Mouse (Mus musculus) thymus, postnatal 14 days (tissue): ENCODE data around the gene Minos1.

ENCODE experiments used
- DNase-seq: peaks from one replicate; pipeline ENCODE4 v3.0.0; 2021

Gene Minos1

DNA sequence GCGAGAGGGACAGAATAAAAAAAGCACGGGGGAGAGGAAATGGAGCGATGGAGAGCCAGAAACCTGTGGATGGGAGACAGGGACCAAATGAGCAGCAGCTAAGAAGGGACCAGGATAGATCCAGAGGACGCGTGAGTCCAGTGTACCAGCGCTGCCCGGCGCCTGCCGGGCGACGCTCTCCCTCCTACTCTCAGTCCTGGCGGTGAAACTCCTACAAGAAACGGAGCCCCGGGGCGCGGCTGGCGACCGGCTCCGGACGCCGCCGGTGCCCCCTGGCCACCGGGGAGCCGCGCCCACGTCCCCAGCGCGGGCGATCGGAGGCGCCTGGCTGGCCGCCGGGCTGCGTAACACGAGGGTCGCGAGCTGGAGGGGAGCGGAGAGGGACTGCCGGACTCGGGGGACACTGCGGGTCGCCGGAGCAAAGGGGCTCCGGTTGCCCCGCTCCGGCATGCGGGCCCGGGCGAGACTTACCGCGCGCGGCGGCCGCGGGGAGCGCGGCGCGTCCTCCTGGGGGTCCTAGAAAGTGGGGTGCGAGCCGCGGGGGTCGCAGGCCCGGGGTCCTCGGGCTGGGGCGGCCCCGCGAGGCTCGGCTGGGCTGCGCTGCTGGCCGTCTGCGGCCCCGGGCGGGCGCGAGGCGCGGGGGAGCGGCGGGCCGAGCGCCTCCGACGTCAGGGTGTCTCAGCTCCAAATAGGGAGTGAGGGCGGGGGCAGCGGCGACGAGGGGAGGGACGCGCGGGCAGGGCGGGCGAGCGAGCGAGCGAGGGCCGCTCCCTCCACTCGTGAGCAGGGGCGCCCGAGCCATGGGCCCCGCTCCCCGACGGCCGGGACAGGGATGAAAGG is 38.3 kb downstream of the Minos1 start, which contains the start of gene Nbl1:
Gene Nbl1, minus strand, starts transcription at position 638 of the 840 bp plus-strand sequence.
- DNase-seq = no peak

DNA sequence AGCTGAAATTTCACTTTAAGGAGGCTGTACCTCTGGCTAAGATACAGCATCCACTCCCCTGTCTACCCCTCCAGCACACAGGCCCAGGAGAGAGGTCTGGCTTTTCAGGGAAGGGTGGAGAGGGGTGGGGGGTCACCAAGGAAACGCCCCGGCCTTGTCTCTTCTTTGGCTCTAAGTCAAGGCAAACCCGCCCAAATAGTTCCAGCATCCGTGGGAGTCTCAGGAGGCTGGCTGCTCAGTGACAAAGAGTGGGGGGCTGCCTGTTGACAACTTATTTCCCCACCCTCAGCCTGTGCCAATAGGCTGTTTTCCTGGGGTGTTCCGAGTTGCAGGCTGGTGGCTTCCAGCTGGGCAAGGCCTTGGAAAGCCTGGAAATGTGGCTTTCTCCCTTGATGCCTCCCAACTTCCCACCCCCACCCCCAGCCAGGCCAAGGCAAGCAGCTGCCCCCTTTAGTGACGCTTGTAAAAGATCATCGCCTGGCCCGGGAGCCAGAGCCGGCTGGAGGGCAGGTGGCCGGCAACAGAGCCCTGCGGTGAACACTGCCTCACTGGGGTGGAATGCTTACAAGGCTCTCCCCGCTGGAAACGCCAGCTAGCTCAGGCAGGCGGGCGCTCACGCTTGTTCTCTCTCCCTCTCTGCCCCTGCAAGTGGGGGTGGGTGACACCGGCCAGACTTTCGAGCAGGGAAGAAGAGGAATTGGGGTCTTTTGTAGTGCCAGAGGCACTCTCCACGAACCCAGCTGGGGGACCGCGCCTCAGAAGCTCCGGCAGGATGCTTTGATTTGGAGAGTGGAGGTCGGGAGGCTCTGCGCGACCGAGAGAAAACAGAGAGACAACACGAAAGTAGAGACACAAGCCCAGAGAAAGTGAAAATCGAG is 39.2 kb downstream of the Minos1 start:
- no peak for DNase-seq

DNA sequence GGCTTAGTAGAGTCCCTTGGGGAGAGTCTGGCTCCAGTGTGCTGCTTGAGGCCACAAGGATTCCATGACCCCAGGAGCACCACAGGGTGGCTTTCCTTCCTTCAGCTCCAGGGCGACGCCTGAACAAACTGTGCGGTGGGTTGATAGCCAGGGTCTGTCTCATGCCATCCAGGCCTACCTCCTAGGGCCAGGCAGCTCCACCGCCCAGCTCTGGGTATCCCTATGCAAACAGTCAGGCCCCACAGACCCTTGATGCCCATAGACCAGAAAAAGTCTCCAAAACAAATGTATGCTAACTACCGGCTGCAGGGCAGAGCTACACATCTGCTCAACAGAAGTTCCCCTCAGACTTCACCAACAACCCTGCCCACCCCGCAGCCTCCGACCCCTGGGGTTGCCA is 39.8 kb downstream of the Minos1 start:
- DNase-seq = no peak

DNA sequence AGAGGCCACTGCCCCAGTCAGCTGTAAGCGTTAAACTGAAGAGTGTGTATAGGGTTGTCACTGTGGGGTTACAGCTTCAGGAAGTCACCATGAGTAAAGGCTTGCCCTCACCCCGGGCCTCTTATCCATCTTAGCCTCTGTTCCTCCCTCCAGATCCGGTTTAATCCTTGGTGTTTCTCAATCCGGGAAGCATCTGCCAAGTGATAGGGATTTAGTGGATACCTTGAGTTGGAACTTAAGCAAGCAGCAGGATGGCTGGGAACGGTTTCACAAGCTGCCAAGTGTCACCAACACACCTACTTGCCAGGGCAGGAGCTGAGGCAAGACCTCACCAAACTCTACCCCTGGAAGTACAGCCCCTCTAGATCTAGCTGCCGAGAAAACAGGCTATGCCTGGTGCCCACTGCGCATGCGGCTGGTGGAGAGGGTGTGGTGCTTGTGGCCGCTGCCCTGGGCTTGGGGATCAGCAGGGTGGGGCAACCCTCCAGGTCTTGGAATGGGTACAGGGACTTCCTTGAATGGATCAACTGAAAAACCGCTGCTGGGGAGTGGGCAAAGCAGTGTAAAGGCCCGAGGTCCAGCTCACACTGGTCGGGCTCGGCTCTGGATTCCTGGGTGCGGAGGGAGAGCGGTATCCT is 40.5 kb downstream of the Minos1 start:
- no peak for DNase-seq

- DNase-seq = no peak
Observed at GRCm38 (mm10) chr4:139088982-139089671, 41.8 kb downstream of the Minos1 start.

DNA sequence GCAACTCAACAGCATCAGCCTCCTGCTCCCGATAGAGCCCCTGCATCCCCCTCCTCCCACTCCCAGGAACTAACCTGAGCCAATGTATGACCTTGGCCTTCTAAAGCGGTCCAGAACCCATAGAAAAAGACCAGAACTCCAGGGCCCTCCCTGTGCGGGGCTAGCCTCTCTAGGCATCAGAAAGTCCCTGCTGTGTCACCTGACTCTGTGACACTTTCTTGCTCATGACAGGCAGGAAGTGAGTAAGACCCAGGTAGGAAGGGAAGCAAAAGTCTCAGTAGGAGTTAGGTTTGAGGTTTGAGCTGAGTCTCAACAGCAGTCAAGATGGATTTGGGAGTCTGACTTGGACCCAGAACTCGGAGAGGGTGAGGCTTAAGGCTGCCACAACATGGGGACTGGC is 43.9 kb downstream of the Minos1 start:
- DNase-seq = no peak

- DNase-seq = peak; percentile 84
Observed at GRCm38 (mm10) chr4:139086037-139086436, 44.9 kb downstream of the Minos1 start.

DNA sequence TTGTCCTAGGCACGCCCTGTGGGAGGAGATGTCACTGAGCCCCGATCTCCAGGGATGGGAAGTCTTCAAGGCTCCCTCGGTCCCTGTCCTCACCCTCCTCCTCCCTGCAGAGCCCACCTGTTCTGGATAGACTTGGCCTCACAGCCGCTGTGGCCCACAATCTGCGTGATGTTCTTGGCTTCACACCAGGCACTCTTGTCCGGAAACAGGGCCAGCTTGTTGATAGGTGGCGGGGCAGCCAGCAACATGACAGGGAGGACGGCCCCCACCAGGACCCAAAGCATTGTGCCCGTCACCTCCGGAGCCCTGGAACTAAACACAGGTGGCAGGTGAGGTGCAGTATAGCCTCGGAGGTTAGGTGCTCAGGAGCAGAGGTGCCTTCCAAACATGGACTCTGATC is 45.6 kb downstream of the Minos1 start:
- DNase-seq = no peak

- no peak for DNase-seq
Observed at GRCm38 (mm10) chr4:139082790-139083564, 47.9 kb downstream of the Minos1 start.

- no peak for DNase-seq
Observed at GRCm38 (mm10) chr4:139081270-139081931, 49.5 kb downstream of the Minos1 start.

GRCm38 (mm10) chr4:139080259-139080658 is 50.7 kb downstream of the Minos1 start:
- no peak for DNase-seq

DNA sequence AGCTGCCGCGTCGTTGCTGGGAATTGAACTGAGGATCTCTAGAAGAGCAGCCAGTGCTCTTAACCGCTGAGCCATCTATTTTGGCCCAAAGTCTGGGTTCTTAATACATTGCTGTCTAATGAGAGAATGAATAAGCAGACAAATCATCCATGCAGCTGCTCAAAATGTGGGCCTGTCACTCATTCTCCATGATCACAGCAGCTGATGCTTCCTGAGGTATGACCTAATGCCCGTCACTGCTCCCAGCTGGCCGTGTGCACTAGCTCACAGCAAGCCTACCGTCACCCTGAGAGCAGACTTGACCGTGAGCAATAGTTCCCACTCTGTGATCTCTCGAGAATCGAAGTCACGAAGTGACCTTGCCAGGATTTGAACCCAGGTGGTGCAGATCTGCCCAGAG is 51.5 kb downstream of the Minos1 start:
- DNase-seq = no peak

DNA sequence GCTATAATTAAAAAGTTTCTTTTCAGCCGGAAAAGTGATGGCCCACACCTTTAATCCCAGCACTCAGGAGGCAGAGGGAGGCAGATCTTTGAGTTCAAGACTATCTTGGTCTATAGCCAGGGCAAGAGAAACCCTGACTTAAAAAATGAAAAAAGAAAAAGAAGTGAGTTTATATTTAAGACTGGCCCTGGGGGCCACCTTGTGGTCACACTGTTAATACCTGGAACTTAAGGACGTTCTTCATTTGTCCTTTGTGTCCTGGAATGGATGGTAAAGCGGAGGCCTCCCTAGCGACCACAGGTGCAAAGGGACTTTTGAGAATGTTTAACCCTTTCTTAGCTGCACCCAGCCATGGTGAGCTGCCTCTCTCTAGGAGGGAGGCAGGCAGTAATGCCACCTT is 52.2 kb downstream of the Minos1 start:
- DNase-seq = no peak

- no peak for DNase-seq
Observed at GRCm38 (mm10) chr4:139078313-139078712, 52.6 kb downstream of the Minos1 start.

DNA sequence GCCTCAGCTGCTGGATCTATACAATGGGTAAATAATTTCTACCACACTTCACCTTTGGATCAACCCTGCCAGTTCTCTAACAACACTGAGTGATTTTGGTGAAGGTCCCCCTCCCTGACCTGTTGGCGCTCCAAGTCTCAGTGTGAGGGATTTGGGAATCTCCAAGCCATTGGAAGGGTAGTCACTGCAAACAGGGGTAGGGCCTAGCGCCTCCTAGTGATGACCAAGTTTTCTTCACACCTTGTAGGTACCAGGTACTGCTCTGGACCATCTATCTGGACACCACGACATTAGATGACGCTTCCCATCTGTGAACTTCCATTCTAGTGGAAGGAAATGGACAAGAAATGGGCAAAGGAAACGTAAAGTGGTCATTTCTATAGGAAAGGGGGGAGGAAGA is 55.0 kb downstream of the Minos1 start:
- no peak for DNase-seq

- DNase-seq = no peak
Observed at GRCm38 (mm10) chr4:139075041-139075711, 55.7 kb downstream of the Minos1 start, which contains the start of gene Htr6. Gene Htr6, minus strand, starts transcription at chr4:139075570.

DNA sequence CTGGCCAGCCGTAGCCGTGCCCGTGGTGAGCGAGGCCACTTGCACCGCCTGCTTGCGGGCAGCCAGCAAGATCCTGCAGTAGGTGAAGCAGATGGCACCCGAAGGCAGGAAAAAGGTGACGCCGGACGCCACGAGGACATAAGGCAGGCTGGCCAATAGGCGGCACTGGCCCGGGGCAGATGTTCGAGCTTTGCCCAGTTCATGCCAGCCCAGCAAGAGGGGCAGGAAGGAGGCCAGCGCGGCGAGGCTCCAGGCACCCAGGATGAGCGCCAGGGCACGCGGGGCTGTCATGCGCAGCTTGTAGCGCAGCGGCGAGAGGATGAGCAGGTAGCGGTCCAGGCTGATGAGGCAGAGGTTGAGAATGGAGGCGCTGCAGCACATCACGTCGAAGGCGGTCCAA is 56.9 kb downstream of the Minos1 start:
- DNase-seq = no peak

GRCm38 (mm10) chr4:139068287-139068686 is 62.6 kb downstream of the Minos1 start:
- DNase-seq = no peak

- DNase-seq = no peak
Observed at GRCm38 (mm10) chr4:139064831-139065230, 66.1 kb downstream of the Minos1 start.

DNA sequence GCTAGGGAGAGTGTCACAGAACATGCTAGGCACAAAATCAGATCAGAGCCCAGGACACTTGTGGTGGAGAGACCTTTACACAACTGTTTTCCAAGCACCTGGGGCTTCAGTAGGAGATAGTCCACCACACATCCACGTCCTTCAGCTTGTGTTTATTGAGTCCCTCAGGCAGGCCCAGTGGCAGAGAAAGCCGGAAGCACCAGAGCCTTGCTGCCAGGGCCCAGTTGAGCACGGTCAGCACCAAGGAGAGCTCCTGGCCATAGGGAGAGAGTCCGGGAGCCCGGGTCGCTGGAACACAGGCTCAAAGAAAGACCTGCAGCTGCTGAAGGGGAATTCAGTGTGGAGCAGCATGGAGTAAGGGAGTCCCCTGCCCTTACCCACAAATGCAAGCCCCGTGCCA is 71.3 kb downstream of the Minos1 start:
- no peak for DNase-seq

GRCm38 (mm10) chr4:139058029-139058428 is 72.9 kb downstream of the Minos1 start:
- no peak for DNase-seq
